Mouse (Mus musculus) v-Abl transformed pro-B cells (cell line): ENCODE measurements around the gene Rftn1.

Experiments used
- in situ Hi-C, 2 experiments: fragments of 400-800 bp; cut with MboI; formaldehyde crosslinking; loops; one replicate each; pipeline ENCODE4 v1.15.1; 2025; ENCODE audit not compliant: unreplicated experiment in 2 of 2

The Rftn1 gene

GRCm38 (mm10) chr17:50205152-50205782, 14.8 kb upstream of the Rftn1 start:
- in situ Hi-C loops = no loop called here

- in situ Hi-C loops = no loop called here
Observed at GRCm38 (mm10) chr17:50201828-50202445, 11.5 kb upstream of the Rftn1 start.

- in situ Hi-C loops = loop anchor here (5.0 to 25.0 kb wide), 5 partner anchors 38 to 1787 kb away; partner anchors contain the start of genes Nfya (in 1 of the 2), Oard1 (in 1 of the 2) and Plcl2 (in 1 of the 2)
Observed at GRCm38 (mm10) chr17:50199075-50199850, 8.8 kb upstream of the Rftn1 start.

GRCm38 (mm10) chr17:50197572-50197971, 7.1 kb upstream of the Rftn1 start:
- in situ Hi-C loops = loop anchor here (5.0 to 25.0 kb wide), 5 partner anchors 40 to 1785 kb away; partner anchors contain the start of genes Nfya (in 1 of the 2), Oard1 (in 1 of the 2) and Plcl2 (in 1 of the 2)

- in situ Hi-C loops = loop anchor here (5.0 to 25.0 kb wide), 5 partner anchors 41 to 1784 kb away; partner anchors contain the start of genes Nfya (in 1 of the 2), Oard1 (in 1 of the 2) and Plcl2 (in 1 of the 2)
Observed at GRCm38 (mm10) chr17:50196005-50196672, 5.7 kb upstream of the Rftn1 start.

GRCm38 (mm10) chr17:50195399-50195798, 4.9 kb upstream of the Rftn1 start:
- in situ Hi-C loops = loop anchor here (5.0 to 25.0 kb wide), 5 partner anchors 42 to 1783 kb away; partner anchors contain the start of genes Nfya (in 1 of the 2), Oard1 (in 1 of the 2) and Plcl2 (in 1 of the 2)

- in situ Hi-C loops = loop anchor here (5.0 to 25.0 kb wide), 6 partner anchors 102 to 1782 kb away; partner anchors contain the start of genes Nfya (in 1 of the 2), Oard1 (in 1 of the 2) and Plcl2 (in 1 of the 2)
Observed at GRCm38 (mm10) chr17:50194541-50194940, 4.1 kb upstream of the Rftn1 start.

- in situ Hi-C loops = loop anchor here (5.0 to 25.0 kb wide), 6 partner anchors 101 to 1781 kb away; partner anchors contain the start of genes Nfya (in 1 of the 2), Oard1 (in 1 of the 2) and Plcl2 (in 1 of the 2)
Observed at GRCm38 (mm10) chr17:50193653-50194052, 3.2 kb upstream of the Rftn1 start.

- in situ Hi-C loops = loop anchor here (5.0 to 25.0 kb wide), 6 partner anchors 100 to 1780 kb away; partner anchors contain the start of genes Nfya (in 1 of the 2), Oard1 (in 1 of the 2) and Plcl2 (in 1 of the 2)
Observed at GRCm38 (mm10) chr17:50192376-50192940, 2.0 kb upstream of the Rftn1 start.

GRCm38 (mm10) chr17:50191318-50191957, 964 bp upstream of the Rftn1 start:
- in situ Hi-C loops = loop anchor here (5.0 to 25.0 kb wide), 6 partner anchors 99 to 1779 kb away; partner anchors contain the start of genes Nfya (in 1 of the 2), Oard1 (in 1 of the 2) and Plcl2 (in 1 of the 2)

GRCm38 (mm10) chr17:50189381-50190012, 977 bp downstream of the Rftn1 start:
- in situ Hi-C loops = loop anchor here (5.0 to 25.0 kb wide), 6 partner anchors 97 to 1777 kb away; partner anchors contain the start of genes Nfya (in 1 of the 2), Oard1 (in 1 of the 2) and Plcl2 (in 1 of the 2)

GRCm38 (mm10) chr17:50188662-50189345, 1.7 kb downstream of the Rftn1 start:
- in situ Hi-C loops = loop anchor here (5.0 to 25.0 kb wide), 4 partner anchors 97 to 1777 kb away; partner anchors contain the start of genes Nfya (in 1 of the 2), Oard1 (in 1 of the 2) and Plcl2 (in 1 of the 2)

- in situ Hi-C loops = loop anchor here (5.0 to 25.0 kb wide), 4 partner anchors 93 to 1773 kb away; partner anchors contain the start of genes Nfya (in 1 of the 2), Oard1 (in 1 of the 2) and Plcl2 (in 1 of the 2)
Observed at GRCm38 (mm10) chr17:50185616-50186015, 4.9 kb downstream of the Rftn1 start.

GRCm38 (mm10) chr17:50185083-50185482, 5.4 kb downstream of the Rftn1 start:
- in situ Hi-C loops = loop anchor here (5.0 to 25.0 kb wide), 4 partner anchors 93 to 1773 kb away; partner anchors contain the start of genes Nfya (in 1 of the 2), Oard1 (in 1 of the 2) and Plcl2 (in 1 of the 2)

- in situ Hi-C loops = loop anchor here (5.0 to 25.0 kb wide), 4 partner anchors 92 to 1772 kb away; partner anchors contain the start of genes Nfya (in 1 of the 2), Oard1 (in 1 of the 2) and Plcl2 (in 1 of the 2)
Observed at GRCm38 (mm10) chr17:50184217-50185038, 6.0 kb downstream of the Rftn1 start.

GRCm38 (mm10) chr17:50183300-50183699, 7.2 kb downstream of the Rftn1 start:
- in situ Hi-C loops = loop anchor here (25.0 kb wide), 3 partner anchors 329 to 1771 kb away; partner anchors contain the start of genes Nfya (in 1 of the 2), Oard1 (in 1 of the 2) and Plcl2 (in 1 of the 2)
